Mouse (Mus musculus): ENCODE results near the gene Cstb.

DNA sequence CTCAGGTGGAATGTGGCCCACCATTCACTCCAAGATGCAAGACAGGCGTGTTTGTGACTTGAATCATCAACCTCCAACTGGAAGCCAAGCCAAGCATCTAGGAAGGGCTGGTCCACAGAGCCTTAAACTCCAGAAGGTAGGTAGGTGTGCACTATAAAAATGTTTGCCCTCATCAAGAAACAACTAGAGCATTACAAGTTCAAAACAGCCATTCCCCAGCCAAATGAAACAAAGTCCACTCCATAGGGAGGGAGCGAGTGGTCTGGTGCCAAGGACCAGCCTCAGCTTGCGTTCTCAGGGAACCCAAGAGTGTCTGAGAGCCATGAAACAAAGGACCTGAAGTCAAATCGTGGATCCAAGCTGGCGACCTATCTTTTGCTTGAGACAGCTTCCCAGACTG is 48.0 kb downstream of the Cstb start:
- TF ChIP-seq CTCF (IDR thresholded peaks at IDR 0.05) (no peak), EP300 (IDR thresholded peaks at IDR 0.05) (no peak)

All from lung, postnatal 0 days (tissue).